Mouse (Mus musculus): ENCODE measurements around the gene Mrpl47. TPM values are rescaled to one million over a fixed set of nuclear protein-coding genes. Genes with fewer than 3 reads are reported as not detected.
A peak's percentile ranks its signal among the peaks of the same experiment; 100 is the strongest.
"Not testable (repeated sequence)": the region's sequence is repeated elsewhere in the genome, so short reads cannot be mapped to it uniquely, and the experiment has no call there.

The Mrpl47 gene
- polyA plus RNA-seq, 1 experiment, result 14.7 TPM

GRCm38 (mm10) chr3:32708368-32709231 lies 28.8 kb downstream of the Mrpl47 start:
- DNase-seq (ENCODE audit: extremely low spot score in 1 of 2, low spot score in 1 of 2), result peak; percentile 97 to 98

DNA sequence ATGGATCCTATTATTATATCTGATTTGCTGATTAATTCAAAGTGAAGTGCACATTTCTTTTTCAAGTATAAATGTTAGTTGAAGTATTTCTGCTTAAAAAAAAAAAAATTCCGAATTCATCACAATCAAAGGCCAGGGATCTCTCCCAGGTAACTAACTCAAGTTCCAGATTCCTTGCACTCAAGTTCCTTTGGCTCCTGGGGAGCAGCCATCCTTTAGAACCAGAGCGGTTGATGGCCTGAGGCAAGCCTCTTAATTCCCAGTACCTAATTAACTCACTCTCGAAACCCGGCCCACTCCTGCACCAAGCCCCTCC lies 29.4 kb downstream of the Mrpl47 start:
- DNase-seq (ENCODE audit: extremely low spot score in 1 of 2, low spot score in 1 of 2), result no peak

- not testable (repeated sequence) for DNase-seq (ENCODE audit: extremely low spot score in 1 of 2, low spot score in 1 of 2)
These were observed 31.6 kb downstream of the Mrpl47 start, which contains the start of gene Actl6a for GRCm38 (mm10) chr3:32705647-32706348. Gene Actl6a (plus strand): TSS chr3:32706298.

DNA sequence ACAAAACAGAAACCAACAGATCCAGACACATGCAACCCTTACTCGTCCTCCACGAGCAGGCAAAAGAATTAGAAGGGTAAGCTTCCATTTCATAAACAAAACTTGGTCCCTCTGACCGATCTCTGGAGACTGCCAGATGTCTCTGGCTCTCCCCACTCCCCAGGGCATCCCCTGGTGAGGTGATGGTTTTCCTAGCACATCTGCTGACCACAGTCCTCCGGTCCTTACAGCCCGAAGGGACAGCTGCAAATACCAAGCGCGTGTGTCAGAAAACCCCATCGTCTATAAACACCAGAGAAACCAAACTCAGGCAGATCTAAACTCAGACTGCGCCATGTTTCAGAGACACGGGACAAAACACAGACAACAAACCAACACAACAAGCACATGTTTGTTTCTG lies 32.8 kb downstream of the Mrpl47 start:
- DNase-seq (ENCODE audit: extremely low spot score in 1 of 2, low spot score in 1 of 2), result not testable (repeated sequence)

DNA sequence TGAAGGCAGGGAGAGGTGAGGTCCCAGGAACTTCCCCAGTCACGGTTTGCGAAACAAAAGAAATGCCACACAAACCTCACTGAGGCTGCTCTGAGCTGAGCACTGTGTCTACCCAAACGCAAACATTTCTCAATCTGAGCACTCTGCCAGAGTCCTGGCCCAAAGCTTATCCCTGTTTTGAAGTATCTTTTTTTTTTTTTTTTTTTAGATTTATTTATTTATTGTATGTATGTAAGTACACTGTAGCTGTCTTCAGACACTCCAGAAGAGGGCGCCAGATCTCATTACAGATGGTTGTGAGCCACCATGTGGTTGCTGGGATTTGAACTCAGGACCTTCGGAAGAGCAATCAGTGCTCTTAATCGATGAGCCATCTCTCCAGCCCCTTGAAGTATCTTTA lies 33.4 kb downstream of the Mrpl47 start:
- DNase-seq (ENCODE audit: extremely low spot score in 1 of 2, low spot score in 1 of 2), result not testable (repeated sequence)

GRCm38 (mm10) chr3:32698228-32698863 lies 39.1 kb downstream of the Mrpl47 start:
- peak; percentile 91 to 99 for DNase-seq (ENCODE audit: extremely low spot score in 1 of 2, low spot score in 1 of 2)

DNA sequence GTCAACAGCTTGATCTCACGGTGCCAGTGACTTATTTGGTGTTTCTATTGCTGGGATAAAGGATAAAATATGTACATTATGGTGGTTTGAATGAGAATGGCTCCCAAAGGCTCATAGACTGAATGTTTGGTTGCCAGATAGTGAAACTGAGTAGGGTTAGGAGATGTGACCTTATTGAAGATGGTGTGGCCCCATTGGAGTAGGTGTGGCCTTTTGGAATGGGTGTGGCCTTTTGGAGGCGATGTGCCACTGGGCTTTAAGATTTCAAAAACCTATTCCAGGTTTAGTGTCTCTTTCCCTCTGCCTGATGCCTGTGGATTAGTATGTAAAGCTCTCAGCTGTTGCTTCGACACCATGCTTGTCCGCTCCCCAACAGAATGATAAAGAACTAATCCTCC lies 41.8 kb downstream of the Mrpl47 start:
- no peak for DNase-seq (ENCODE audit: extremely low spot score in 1 of 2, low spot score in 1 of 2)

DNA sequence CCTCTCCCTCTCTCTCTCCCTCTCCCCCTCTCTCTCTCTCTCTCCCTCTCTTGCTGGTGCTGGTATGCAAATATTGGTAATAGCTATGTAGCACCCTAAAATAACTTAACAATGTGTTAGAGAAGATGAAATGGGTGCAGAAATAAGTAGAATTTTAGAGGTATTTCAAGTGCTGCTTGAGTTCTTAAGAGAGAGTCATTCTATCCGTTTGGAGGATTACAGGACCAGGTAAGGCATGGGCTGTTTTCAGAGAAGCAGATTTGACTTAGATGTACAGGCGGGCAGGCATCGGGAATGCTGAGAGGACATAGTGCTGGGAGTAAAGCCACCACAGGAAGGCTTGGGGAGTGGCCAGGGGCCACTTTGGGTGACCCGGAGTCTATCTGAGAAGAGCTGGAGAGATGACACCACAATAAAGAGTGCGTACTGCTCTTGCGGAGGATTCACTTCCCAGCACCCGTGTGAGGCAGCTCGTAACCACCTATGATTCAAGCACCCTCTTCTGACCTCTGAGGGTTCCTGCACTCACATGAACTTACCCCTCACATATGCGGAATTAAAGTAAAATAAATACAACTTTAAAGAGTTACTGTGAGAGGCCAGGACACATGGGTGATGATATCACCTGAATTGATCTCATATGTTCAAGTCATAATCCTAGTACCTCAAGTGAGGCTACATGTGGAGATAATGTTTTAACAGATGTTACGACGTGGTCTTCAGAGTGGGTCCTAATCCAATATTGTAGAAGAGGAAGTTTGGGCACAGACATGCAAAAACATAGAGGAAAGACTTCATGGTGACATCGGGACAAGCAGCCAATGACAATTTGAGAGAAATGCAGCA lies 42.4 kb downstream of the Mrpl47 start:
- DNase-seq (ENCODE audit: extremely low spot score in 1 of 2, low spot score in 1 of 2), result no peak

GRCm38 (mm10) chr3:32694211-32694610 lies 43.2 kb downstream of the Mrpl47 start:
- no peak for DNase-seq (ENCODE audit: extremely low spot score in 1 of 2, low spot score in 1 of 2)

GRCm38 (mm10) chr3:32691841-32692240 lies 45.6 kb downstream of the Mrpl47 start:
- DNase-seq (ENCODE audit: extremely low spot score in 1 of 2, low spot score in 1 of 2), result no peak

- DNase-seq (ENCODE audit: extremely low spot score in 1 of 2, low spot score in 1 of 2), result no peak
These were observed 46.5 kb downstream of the Mrpl47 start for GRCm38 (mm10) chr3:32690901-32691300.

DNA sequence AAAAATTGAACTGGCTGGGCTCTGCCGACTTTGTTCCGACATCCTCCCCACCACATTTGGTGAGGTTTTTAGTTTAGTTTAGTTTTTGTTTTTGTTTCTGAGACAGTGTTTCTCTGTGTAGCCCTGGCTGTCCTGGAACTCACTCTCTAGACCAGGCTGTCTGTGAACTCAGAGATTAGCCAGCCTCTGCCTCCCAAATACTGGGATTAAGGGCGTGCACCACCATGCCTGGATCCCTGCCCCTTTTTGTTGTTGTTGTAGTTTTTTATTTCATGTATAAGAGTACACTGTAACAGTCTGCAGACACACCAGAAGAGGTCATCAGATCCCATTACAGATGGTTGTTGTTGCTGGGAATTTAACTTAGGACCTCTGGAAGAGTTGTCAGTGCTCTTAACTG lies 47.4 kb downstream of the Mrpl47 start:
- DNase-seq (ENCODE audit: extremely low spot score in 1 of 2, low spot score in 1 of 2), result no peak

- no peak for DNase-seq (ENCODE audit: extremely low spot score in 1 of 2, low spot score in 1 of 2)
These were observed 47.8 kb downstream of the Mrpl47 start for GRCm38 (mm10) chr3:32689567-32689999.

- no peak for DNase-seq (ENCODE audit: extremely low spot score in 1 of 2, low spot score in 1 of 2)
These were observed 50.2 kb downstream of the Mrpl47 start for GRCm38 (mm10) chr3:32687156-32687555.

- no peak for DNase-seq (ENCODE audit: extremely low spot score in 1 of 2, low spot score in 1 of 2)
These were observed 50.9 kb downstream of the Mrpl47 start for GRCm38 (mm10) chr3:32686537-32686936.

DNA sequence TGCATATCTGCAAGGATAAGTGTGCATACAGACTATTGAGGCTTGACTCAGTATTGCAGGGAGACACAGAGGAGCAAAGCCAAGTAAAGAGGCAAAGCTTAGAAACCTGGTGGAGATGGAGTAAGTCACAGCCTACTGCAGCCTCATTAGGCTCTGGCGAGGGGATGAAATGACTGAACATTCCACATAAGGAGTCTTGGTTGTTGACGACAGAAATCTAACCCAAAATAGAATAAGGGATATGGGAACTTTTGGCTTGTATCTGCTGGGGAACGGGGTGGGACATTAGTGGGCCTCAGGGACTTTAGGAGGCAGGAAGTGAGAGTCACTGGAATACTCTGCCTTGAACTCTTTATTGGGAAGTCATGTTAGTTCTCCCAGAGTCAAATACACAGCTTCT lies 52.8 kb downstream of the Mrpl47 start:
- DNase-seq (ENCODE audit: extremely low spot score in 1 of 2, low spot score in 1 of 2), result no peak

DNA sequence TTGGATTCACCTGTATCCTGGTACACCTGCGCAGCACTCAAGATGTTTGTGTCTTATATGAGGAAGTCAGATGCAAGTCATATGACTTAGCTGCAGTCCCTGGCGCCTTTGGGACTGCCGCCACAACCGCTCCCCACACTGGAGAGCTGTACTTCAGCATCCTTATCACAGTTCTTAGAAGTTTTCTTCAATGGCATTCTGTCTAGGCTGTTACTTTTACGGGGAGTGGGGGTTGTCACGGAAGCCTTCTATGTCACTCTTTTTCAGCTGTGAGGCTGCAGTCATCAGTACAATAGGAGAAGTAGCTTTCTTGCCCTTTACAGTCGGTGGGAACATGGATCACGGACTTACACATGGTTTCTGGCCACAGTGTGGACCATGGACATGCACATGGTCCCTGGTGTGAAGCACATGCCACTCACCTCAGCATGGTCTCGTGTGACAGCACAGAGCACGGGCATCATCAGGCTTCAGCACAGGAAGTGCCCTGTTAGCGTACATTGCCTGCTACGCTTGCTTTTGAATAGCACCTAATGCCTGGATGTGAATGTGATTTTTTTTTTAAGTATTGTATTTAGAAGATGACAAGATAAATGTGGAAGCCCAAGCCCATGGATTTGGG lies 54.4 kb downstream of the Mrpl47 start:
- no peak for DNase-seq (ENCODE audit: extremely low spot score in 1 of 2, low spot score in 1 of 2)

DNA sequence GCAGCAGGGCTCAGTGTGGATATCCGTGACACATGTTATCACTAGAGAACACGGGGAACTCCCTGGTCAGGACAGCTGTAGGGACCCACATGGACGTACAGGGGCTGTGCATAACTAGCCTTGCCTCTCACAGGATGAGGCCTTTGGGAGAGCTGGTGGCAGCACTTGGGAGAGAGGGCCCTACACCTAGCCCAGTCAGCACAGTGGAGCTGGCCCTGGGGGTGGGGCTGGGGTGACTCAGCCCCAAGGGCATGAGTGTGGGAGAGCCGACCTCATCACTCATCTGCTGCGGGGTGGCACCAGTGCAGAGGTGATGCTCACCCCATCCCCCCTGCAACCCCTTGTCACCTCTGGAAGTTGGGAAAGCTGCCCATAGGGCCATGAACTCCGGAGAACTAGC lies 61.0 kb downstream of the Mrpl47 start:
- DNase-seq (ENCODE audit: extremely low spot score in 1 of 2, low spot score in 1 of 2), result no peak

Measured in frontal cortex, adult 2 months (tissue).